In genomic region chr7:107602913-107603312, GRCm38 (mm10) we compare ENCODE assay signal across 34 mouse cellular contexts. TPM values are rescaled to one million over a fixed set of nuclear protein-coding genes. Genes with fewer than 3 reads are reported as not detected.
DNase-seq lines count a peak whose midpoint lies in the region; ATAC-seq and TF ChIP-seq lines count a peak whose summit lies in the region.
"Had no signal": no experiment of that assay in that cellular context is flagged by ENCODE, and none has a peak within 500 bp of the region (broad histone marks: within the 10 kb centered on the region; RNA-seq: fewer than 3 reads in every experiment).

No protein-coding gene starts in this region.

- DNase-seq in heart, adult 11 months: peak; percentile 90
- no peak for DNase-seq in heart, embryonic 10.5 days (ENCODE audit: low spot score)
- DNase-seq in kidney, postnatal 0 days (ENCODE audit: low spot score): peak; percentile 37
- no peak for DNase-seq in kidney, adult 9 months
- peak; percentile 54 for DNase-seq in fat pad, adult 2 months (ENCODE audit: extremely low read depth, low read depth, low spot score)
- no peak for DNase-seq in testis, postnatal 10 days (ENCODE audit: low spot score)
- DNase-seq: adrenal gland, adult 2 months; adrenal gland, postnatal 36 days; cerebellum, adult 18-20 months; cerebellum, postnatal 10 days; forebrain, postnatal 0 days; heart, adult 18-20 months; heart, postnatal 4 days; layer of hippocampus, adult 9-11 months; lung, embryonic 14.5 days; lung, postnatal 14 days; midbrain, embryonic 14.5 days; thymus, postnatal 4 days had no signal

- H3K36me3 ChIP-seq in heart, embryonic 10.5 days: no peaks in the 10 kb centered on the region
- H3K36me3 ChIP-seq in kidney, postnatal 0 days (ENCODE audit: insufficient read depth, low read length): no peaks in the 10 kb centered on the region
- no peaks in the 10 kb centered on the region for H3K36me3 ChIP-seq in hindbrain, embryonic 13.5 days
- H3K36me3 ChIP-seq: forebrain, embryonic 12.5 days; heart, embryonic 12.5 days; limb, embryonic 12.5 days; liver, embryonic 15.5 days had no signal

- WGBS in heart, embryonic 10.5 days: 84% methylated on average over 6 of the region's 6 CpGs
- 37% methylated on average over 6 of the region's 6 CpGs for WGBS in kidney, postnatal 0 days
- WGBS in hindbrain, embryonic 13.5 days: 54% methylated on average over 6 of the region's 6 CpGs

- H3K27ac ChIP-seq in heart, embryonic 10.5 days: no peak overlapping the region
- H3K27ac ChIP-seq in kidney, postnatal 0 days: no peak overlapping the region
- no peak overlapping the region for H3K27ac ChIP-seq in hindbrain, embryonic 13.5 days
- H3K27ac ChIP-seq: embryonic facial prominence, embryonic 13.5 days; forebrain, embryonic 12.5 days; hindbrain, embryonic 14.5 days; limb, embryonic 12.5 days; liver, embryonic 15.5 days had no signal

- H3K9ac ChIP-seq in kidney, postnatal 0 days (ENCODE audit: low read depth, low read length): no peak overlapping the region
- H3K9ac ChIP-seq in hindbrain, embryonic 13.5 days: no peak overlapping the region
- H3K9ac ChIP-seq: embryonic facial prominence, embryonic 13.5 days; forebrain, embryonic 12.5 days; forebrain, postnatal 0 days; heart, embryonic 12.5 days; hindbrain, embryonic 14.5 days; limb, embryonic 12.5 days; liver, embryonic 15.5 days; lung, embryonic 14.5 days had no signal

- H3K4me2 ChIP-seq in kidney, postnatal 0 days (ENCODE audit: low read length): no peak overlapping the region
- H3K4me2 ChIP-seq in hindbrain, embryonic 13.5 days: no peak overlapping the region
- H3K4me2 ChIP-seq: embryonic facial prominence, embryonic 13.5 days; forebrain, embryonic 12.5 days; heart, embryonic 12.5 days; hindbrain, embryonic 14.5 days; limb, embryonic 12.5 days; liver, embryonic 15.5 days; lung, embryonic 14.5 days had no signal

- no peaks in the 10 kb centered on the region for H3K27me3 ChIP-seq in heart, embryonic 10.5 days (ENCODE audit: insufficient read depth, poor library complexity, severe bottlenecking)
- H3K27me3 ChIP-seq in kidney, postnatal 0 days (ENCODE audit: insufficient read depth, low read length): no peaks in the 10 kb centered on the region
- no peaks in the 10 kb centered on the region; the same call in 1 of the 2 replicates for H3K27me3 ChIP-seq in hindbrain, embryonic 13.5 days
- H3K27me3 ChIP-seq: embryonic facial prominence, embryonic 13.5 days; heart, embryonic 12.5 days; limb, embryonic 12.5 days; liver, embryonic 15.5 days had no signal

- ATAC-seq in kidney, postnatal 0 days (replicated peaks; ENCODE audit: low FRiP score, low read depth): peak; percentile 65; the same call in 1 of the 2 replicates
- no peak for ATAC-seq in hindbrain, embryonic 13.5 days (ENCODE audit: low FRiP score)
- ATAC-seq: CD4-positive, CD25-positive, alpha-beta regulatory T cell, adult 4 months; forebrain, postnatal 0 days; intestine, postnatal 0 days had no signal

- no peak overlapping the region for H3K4me3 ChIP-seq in heart, embryonic 10.5 days
- H3K4me3 ChIP-seq in kidney, postnatal 0 days (replicated peaks; ENCODE audit: low read depth, low read length): no peak overlapping the region
- H3K4me3 ChIP-seq in hindbrain, embryonic 13.5 days: no peak overlapping the region
- H3K4me3 ChIP-seq: embryonic facial prominence, embryonic 13.5 days; erythroblast, embryonic 14.5 days; forebrain, embryonic 12.5 days; heart, embryonic 12.5 days; limb, embryonic 12.5 days; liver, embryonic 15.5 days had no signal

- no peak for TF ChIP-seq CTCF in kidney, postnatal 0 days (IDR thresholded peaks at IDR 0.05; ENCODE audit: low read depth)

- 0 out of 2 replicates have a peak, but pooled peaks cover under 1% of the 10 kb centered on the region for H3K4me1 ChIP-seq in heart, embryonic 10.5 days
- no peaks in the 10 kb centered on the region for H3K4me1 ChIP-seq in kidney, postnatal 0 days (replicated peaks; ENCODE audit: insufficient read depth, low read length)
- no peaks in the 10 kb centered on the region for H3K4me1 ChIP-seq in hindbrain, embryonic 13.5 days (replicated peaks)
- H3K4me1 ChIP-seq: embryonic facial prominence, embryonic 13.5 days; forebrain, embryonic 12.5 days; limb, embryonic 12.5 days; liver, embryonic 15.5 days had no signal

- no peaks in the 10 kb centered on the region for H3K9me3 ChIP-seq in heart, embryonic 10.5 days
- no peaks in the 10 kb centered on the region for H3K9me3 ChIP-seq in kidney, postnatal 0 days (replicated peaks; ENCODE audit: low read length)
- no peaks in the 10 kb centered on the region for H3K9me3 ChIP-seq in hindbrain, embryonic 13.5 days
- H3K9me3 ChIP-seq: embryonic facial prominence, embryonic 13.5 days; forebrain, embryonic 12.5 days; heart, embryonic 12.5 days; limb, embryonic 12.5 days; liver, embryonic 15.5 days had no signal

RNA-seq across cellular contexts. Expression of gene Ppfibp2, which starts 7.9 kb away (rescaled TPM):
- polyA plus RNA-seq in heart, embryonic 10.5 days (2016; fragmentation: Nextera tagmentation; extraction: Ambion mirVana): 8.0 and 13.3 TPM in 2 replicates
- polyA plus RNA-seq in kidney, postnatal 0 days (2015; fragmentation: Nextera tagmentation; extraction: Ambion mirVana): 7.2 and 8.3 TPM in 2 replicates
- 2.1 and 2.4 TPM in 2 replicates for polyA plus RNA-seq in hindbrain, embryonic 13.5 days (2015; fragmentation: Nextera tagmentation; extraction: Ambion mirVana)

RNA-seq across cellular contexts. Expression of gene 5330417H12Rik, which starts 22.0 kb away (rescaled TPM):
- 0.15 TPM in 1 of 2 replicates, not detected in the other for polyA plus RNA-seq in heart, embryonic 10.5 days (2016; fragmentation: Nextera tagmentation; extraction: Ambion mirVana)
- polyA plus RNA-seq in kidney, postnatal 0 days (2015; fragmentation: Nextera tagmentation; extraction: Ambion mirVana): not detected in 2 replicates
- not detected in 2 replicates for polyA plus RNA-seq in hindbrain, embryonic 13.5 days (2015; fragmentation: Nextera tagmentation; extraction: Ambion mirVana)
- polyA plus RNA-seq: adrenal gland, adult 2 months; brain, embryonic 14.5 days; CD4-positive, CD25-positive, alpha-beta regulatory T cell, adult 4 months; embryonic facial prominence, embryonic 13.5 days; erythroblast, embryonic 14.5 days; forebrain, embryonic 12.5 days; forebrain, postnatal 0 days; heart, embryonic 12.5 days; heart, postnatal 0 days; hindbrain, embryonic 14.5 days; intestine, postnatal 0 days; large intestine, adult 2 months; limb, embryonic 12.5 days; liver, adult 2 months; liver, embryonic 15.5 days; lung, embryonic 14.5 days; midbrain, embryonic 14.5 days; neural tube, embryonic 14.5 days; thymus, postnatal 0 days had no signal

RNA-seq across cellular contexts. Expression of gene Olfml1, which starts 35.7 kb away (rescaled TPM):
- 5.8 and 8.0 TPM in 2 replicates for polyA plus RNA-seq in heart, embryonic 10.5 days (2016; fragmentation: Nextera tagmentation; extraction: Ambion mirVana)
- 24.5 and 24.9 TPM in 2 replicates for polyA plus RNA-seq in kidney, postnatal 0 days (2015; fragmentation: Nextera tagmentation; extraction: Ambion mirVana)
- 4.1 and 4.3 TPM in 2 replicates for polyA plus RNA-seq in hindbrain, embryonic 13.5 days (2015; fragmentation: Nextera tagmentation; extraction: Ambion mirVana)
- polyA plus RNA-seq: erythroblast, embryonic 14.5 days had no signal

Comparison
In these comparisons a context has a peak if more than half of its experiments do, and no peak if none do; other contexts are left out.
1. DNase-seq: peak in heart, adult 11 months (single experiment), kidney, postnatal 0 days (single experiment) and fat pad, adult 2 months (single experiment); none in heart, embryonic 10.5 days (single experiment), kidney, adult 9 months (single experiment) and testis, postnatal 10 days (single experiment).